Mouse (Mus musculus) thymus, adult 2 months (tissue): ENCODE results near the gene Zfp449. TPM values are rescaled to one million over a fixed set of nuclear protein-coding genes. Genes with fewer than 3 reads are reported as not detected.

Experiments used
- DNase-seq: peaks from one replicate; pipeline ENCODE4 v3.0.0; 2021
- H3K27ac ChIP-seq: fragments of 200-500 bp; 2 replicates; pipeline ENCODE4 v1.5.1; 2012; ENCODE audit warnings: low read length, control low read depth; ENCODE audit not compliant: control insufficient read depth, insufficient read depth
- H3K27me3 ChIP-seq: fragments of 200-500 bp; 2 replicates; pipeline ENCODE4 v1.6.1; 2012; ENCODE audit warnings: mild to moderate bottlenecking, low read length, moderate library complexity, mixed read lengths; ENCODE audit not compliant: control insufficient read depth, insufficient read depth
- H3K36me3 ChIP-seq: fragments of 200-500 bp; 2 replicates; pipeline ENCODE4 v1.6.1; 2012; ENCODE audit warnings: mild to moderate bottlenecking, low read length, moderate library complexity; ENCODE audit not compliant: control insufficient read depth, insufficient read depth
- H3K4me1 ChIP-seq: fragments of 200-500 bp; replicated peaks from 2 replicates; pipeline ENCODE4 v1.6.1; 2012; ENCODE audit warnings: low read length; ENCODE audit not compliant: control insufficient read depth, insufficient read depth
- H3K4me3 ChIP-seq: fragments of 200-500 bp; 2 replicates; pipeline ENCODE4 v1.5.1; 2012; ENCODE audit warnings: mild to moderate bottlenecking, low read length, control low read depth, moderate library complexity; ENCODE audit not compliant: control insufficient read depth, insufficient read depth
- CTCF ChIP-seq: fragments of 200-500 bp; IDR thresholded peaks from 2 replicates; pipeline ENCODE4 v1.5.1; 2012; ENCODE audit warnings: mild to moderate bottlenecking, control low read depth, low read length, moderate library complexity, borderline replicate concordance; ENCODE audit not compliant: control insufficient read depth, poor library complexity, insufficient read depth; ENCODE audit errors: extremely low read depth
- POLR2A ChIP-seq: fragments of 200-500 bp; IDR thresholded peaks from 2 replicates; pipeline ENCODE4 v1.6.1; 2012; ENCODE audit warnings: mild to moderate bottlenecking, low read length, control low read depth, moderate library complexity; ENCODE audit not compliant: control insufficient read depth, poor library complexity, insufficient read depth; ENCODE audit errors: extremely low read depth
- WGBS: fragments of 180-500 bp; shearing (Covaris S2); methylation state at CpG from one replicate; pipeline ENCODE4 v1.1.7; 2018; 5-methylcytosine and 5-hydroxymethylcytosine counted together
- polyA plus RNA-seq: library from polyadenylated mRNA; depleted of rRNA; stranded (reverse); fragments of >200 nt; gene quantifications from 2 replicates; pipeline ENCODE4 v1.2.3, GENCODE M21; 2012; rRNA removed

Gene Zfp449
- polyA plus RNA-seq, 1 experiment: 0.36 TPM

GRCm38 (mm10) chrX:56406128-56406527, 59.9 kb downstream of the Zfp449 start:
- WGBS: 12% methylated on average over 5 of the region's 5 CpGs
- H3K4me1 ChIP-seq: no peaks in the 10 kb centered on the region

More at GRCm38 (mm10) chrX:56406128-56406527, 59.9 kb downstream of the Zfp449 start:
- no peak overlapping the region for H3K27ac ChIP-seq
- no peak for DNase-seq
- TF ChIP-seq POLR2A: no peak
- no peak for TF ChIP-seq CTCF
- H3K4me3 ChIP-seq: no peak overlapping the region
- no peaks in the 10 kb centered on the region for H3K27me3 ChIP-seq
- H3K36me3 ChIP-seq: no peaks in the 10 kb centered on the region

Other genes with a start within 250 kb of the Zfp449 start
- gene 3830403N18Rik, start 209.8 kb upstream of the Zfp449 start, polyA plus RNA-seq: not detected in 2 replicates
- not detected in 2 replicates for gene Gm773, start 133.5 kb upstream of the Zfp449 start, polyA plus RNA-seq
- gene Smim10l2a, start 28.2 kb downstream of the Zfp449 start, polyA plus RNA-seq: 0.83 and 0.86 TPM in 2 replicates
- gene Gm2174, start 101.6 kb downstream of the Zfp449 start, polyA plus RNA-seq: not detected in 2 replicates
- gene Ints6l, start 108.5 kb downstream of the Zfp449 start, polyA plus RNA-seq: 16.6 and 24.0 TPM in 2 replicates
- not detected in 2 replicates for gene Gm10477, start 178.3 kb downstream of the Zfp449 start, polyA plus RNA-seq
- gene Gm648, start 203.2 kb downstream of the Zfp449 start, polyA plus RNA-seq: 0.09 TPM in 1 of 2 replicates, not detected in the other